Mouse (Mus musculus): ENCODE results near the gene Cp.

GRCm38 (mm10) chr3:19948552-19948951, 8.3 kb upstream of the Cp start:
- TF ChIP-seq CTCF (IDR thresholded peaks at IDR 0.05; ENCODE audit: low read depth) = no peak
- TF ChIP-seq EP300 (IDR thresholded peaks at IDR 0.05; ENCODE audit: low read depth) = no peak
